Mouse (Mus musculus) hindbrain, embryonic 16.5 days (tissue): Measurements from ENCODE around the gene Cux2. TPM values are rescaled to one million over a fixed set of nuclear protein-coding genes. Genes with fewer than 3 reads are reported as not detected.

Source experiments
- ATAC-seq: fragments of 200-750 bp; cut with Nextera tagmentation; 2 replicates; pipeline ENCODE4 v1.8.0; 2017; ENCODE audit warnings: moderate TSS enrichment, moderate library complexity
- H3K27ac ChIP-seq: fragments of 300-500 bp; sonication (generic); 2 replicates; pipeline ENCODE4 v1.5.1; 2014; ENCODE audit warnings: low read depth, mild to moderate bottlenecking, control low read depth, low read length, moderate library complexity
- H3K27me3 ChIP-seq: fragments of 300-500 bp; sonication (generic); replicated peaks from 2 replicates; pipeline ENCODE4 v1.6.1; 2014; ENCODE audit warnings: low read length; ENCODE audit not compliant: control insufficient read depth, insufficient read depth
- H3K36me3 ChIP-seq: fragments of 300-500 bp; sonication (generic); 2 replicates; pipeline ENCODE4 v1.6.1; 2014; ENCODE audit warnings: mild to moderate bottlenecking, low read length, moderate library complexity, mixed read lengths; ENCODE audit not compliant: control insufficient read depth, insufficient read depth
- H3K4me1 ChIP-seq: fragments of 300-500 bp; sonication (generic); 2 replicates; pipeline ENCODE4 v1.6.1; 2014; ENCODE audit warnings: low read depth, low read length; ENCODE audit not compliant: control insufficient read depth, insufficient read depth
- H3K4me2 ChIP-seq: fragments of 300-500 bp; sonication (generic); 2 replicates; pipeline ENCODE4 v1.6.1; 2014; ENCODE audit warnings: mild to moderate bottlenecking, low read length, control low read depth, moderate library complexity
- H3K4me3 ChIP-seq: fragments of 300-500 bp; sonication (generic); 2 replicates; pipeline ENCODE4 v1.5.1; 2014; ENCODE audit warnings: mild to moderate bottlenecking, low read length, control low read depth, moderate library complexity
- H3K9ac ChIP-seq: fragments of 300-500 bp; sonication (generic); 2 replicates; pipeline ENCODE4 v1.6.1; 2014; ENCODE audit warnings: low read depth, mild to moderate bottlenecking, control low read depth, low read length, moderate library complexity
- H3K9me3 ChIP-seq: fragments of 300-500 bp; sonication (generic); 2 replicates; pipeline ENCODE4 v1.6.1; 2014; ENCODE audit warnings: mild to moderate bottlenecking, low read length, moderate library complexity; ENCODE audit not compliant: control insufficient read depth
- WGBS: fragments of 180-500 bp; shearing (Covaris S2); extraction: QIAGEN DNeasy Blood & Tissue Kit; methylation state at CpG from one replicate; pipeline ENCODE4 v1.1.7; 2014; 5-methylcytosine and 5-hydroxymethylcytosine counted together
- polyA plus RNA-seq: library from polyadenylated mRNA; unstranded; fragments of >200 nt; fragmentation: Nextera tagmentation; extraction: Ambion mirVana; gene quantifications from 2 replicates; pipeline ENCODE4 v1.2.1, GENCODE M21; 2015

The Cux2 gene
- polyA plus RNA-seq, 1 experiment from 2014 or later = 16.7 TPM

GRCm38 (mm10) chr5:121843138-121843905 is 206.6 kb downstream of the Cux2 start:
- peaks cover 15% of the 10 kb centered on the region for H3K4me1 ChIP-seq
- peak overlapping the region; percentile 54 for H3K4me3 ChIP-seq
- no peak overlapping the region for H3K9ac ChIP-seq
- H3K4me2 ChIP-seq = peak overlapping the region; percentile 86
- ATAC-seq = no peak
- no peaks in the 10 kb centered on the region for H3K36me3 ChIP-seq
- WGBS = 21% methylated on average over 17 of the region's 17 CpGs
- peaks cover 19% of the 10 kb centered on the region for H3K27me3 ChIP-seq
- no peaks in the 10 kb centered on the region for H3K9me3 ChIP-seq
- H3K27ac ChIP-seq = no peak overlapping the region

DNA sequence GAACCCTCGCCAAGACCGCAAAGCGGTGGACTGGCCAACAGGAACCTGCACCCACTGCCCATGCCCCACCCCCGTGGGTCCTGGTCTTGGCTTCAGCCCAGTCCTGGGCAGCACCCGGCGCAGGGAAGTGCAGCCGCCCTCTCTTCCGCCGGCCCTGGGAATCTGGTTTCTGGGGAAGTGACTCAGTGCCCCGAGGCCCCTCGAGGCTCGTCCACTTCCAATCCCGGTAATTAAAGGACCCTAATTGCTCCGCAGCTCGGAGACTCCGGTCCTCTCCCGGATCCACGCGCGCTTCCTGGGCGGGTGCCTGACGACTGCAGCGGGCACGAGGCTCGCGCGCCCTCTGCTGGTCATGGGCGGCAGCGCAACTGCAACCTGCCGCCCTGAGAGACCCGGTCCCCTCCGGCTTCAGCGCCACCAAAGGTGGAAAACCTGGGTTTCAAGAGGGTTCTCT is 207.2 kb downstream of the Cux2 start:
- Histone ChIP-seq H3K4me2 (peak overlapping the region; percentile 86), H3K4me1 (peaks cover 10% of the 10 kb centered on the region), H3K27ac (no peak overlapping the region), H3K4me3 (peak overlapping the region; percentile 54), H3K27me3 (peaks cover 21% of the 10 kb centered on the region), H3K9me3 (no peaks in the 10 kb centered on the region), H3K36me3 (no peaks in the 10 kb centered on the region), H3K9ac (peak overlapping the region; percentile 70)
- WGBS = 0% methylated on average over 33 of the region's 33 CpGs
- ATAC-seq = peak; percentile 71

DNA sequence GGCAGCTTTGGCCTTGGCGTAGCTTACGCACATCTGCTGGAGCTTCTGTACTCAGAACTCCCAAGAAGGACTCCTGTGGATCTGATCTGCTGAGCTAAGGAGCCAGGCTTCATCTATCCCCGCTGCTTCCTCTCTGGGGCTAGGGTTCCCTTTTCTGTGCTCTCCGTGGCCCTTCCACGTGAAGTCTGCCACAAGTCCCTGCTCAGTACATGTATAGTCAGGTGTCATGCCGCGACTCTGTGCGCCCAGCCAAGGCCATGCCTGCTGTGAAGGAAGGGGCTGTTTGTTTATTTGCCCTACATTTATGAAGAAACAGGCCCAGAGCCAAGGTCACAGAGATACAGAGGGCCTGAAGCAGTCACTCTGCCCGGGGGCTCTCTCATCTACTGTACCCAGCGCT is 207.9 kb downstream of the Cux2 start:
- Histone ChIP-seq H3K27ac (no peak overlapping the region), H3K36me3 (no peaks in the 10 kb centered on the region), H3K4me2 (no peak overlapping the region), H3K27me3 (peaks cover 27% of the 10 kb centered on the region), H3K4me1 (peaks cover 17% of the 10 kb centered on the region), H3K4me3 (no peak overlapping the region), H3K9me3 (no peaks in the 10 kb centered on the region), H3K9ac (no peak overlapping the region)
- 39% methylated on average over 10 of the region's 10 CpGs for WGBS
- peak; percentile 16; the same call in 1 of the 2 replicates for ATAC-seq

DNA sequence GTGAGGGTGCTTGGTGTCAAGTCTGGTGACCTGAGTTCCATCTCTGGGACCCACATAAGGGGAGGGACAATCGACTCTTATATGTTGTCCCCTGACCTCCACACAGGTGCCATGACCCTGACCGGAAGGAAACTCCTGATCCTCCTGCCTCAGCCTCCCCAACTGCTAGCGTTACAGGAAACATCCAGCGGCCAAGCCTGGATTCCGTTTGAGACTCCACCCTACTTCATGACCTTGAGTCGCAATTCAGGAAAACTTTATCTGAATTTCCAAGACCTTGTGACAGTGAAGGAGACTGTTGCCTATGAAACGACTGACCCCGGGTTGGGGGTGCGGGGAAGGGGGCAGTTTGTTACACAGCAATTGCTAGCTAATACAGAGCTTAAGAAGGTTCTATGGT is 208.4 kb downstream of the Cux2 start:
- Histone ChIP-seq H3K27me3 (peaks cover 29% of the 10 kb centered on the region), H3K9me3 (no peaks in the 10 kb centered on the region), H3K4me2 (no peak overlapping the region), H3K27ac (no peak overlapping the region), H3K9ac (no peak overlapping the region), H3K4me1 (peaks cover 17% of the 10 kb centered on the region), H3K36me3 (no peaks in the 10 kb centered on the region), H3K4me3 (no peak overlapping the region)
- no peak for ATAC-seq
- 93% methylated on average over 9 of the region's 9 CpGs for WGBS

DNA sequence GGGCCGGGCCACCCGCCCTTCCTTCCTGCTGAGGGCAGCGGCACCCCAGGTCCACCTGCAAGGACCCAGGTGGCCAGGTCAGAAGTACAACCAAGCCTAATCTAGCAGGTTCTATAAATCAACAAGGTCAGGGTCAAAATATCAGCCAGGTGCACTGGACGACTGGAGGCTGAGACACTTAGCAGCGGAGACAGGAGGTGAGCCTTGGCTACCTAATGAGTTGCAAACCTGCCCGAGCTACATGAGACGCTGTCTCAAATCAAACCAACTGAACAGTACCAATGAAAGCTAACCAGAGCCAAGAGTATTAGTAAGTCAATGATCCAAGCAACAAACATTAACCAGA is 210.8 kb downstream of the Cux2 start:
- no peak overlapping the region for H3K9ac ChIP-seq
- H3K27ac ChIP-seq = no peak overlapping the region
- peak overlapping the region; percentile 94 for H3K4me2 ChIP-seq
- ATAC-seq = no peak
- peaks cover 26% of the 10 kb centered on the region for H3K27me3 ChIP-seq
- WGBS = 35% methylated on average over 7 of the region's 7 CpGs
- no peaks in the 10 kb centered on the region for H3K9me3 ChIP-seq
- H3K4me1 ChIP-seq = peaks cover 27% of the 10 kb centered on the region
- H3K4me3 ChIP-seq = peak overlapping the region; percentile 39; the same call in 1 of the 2 replicates
- H3K36me3 ChIP-seq = no peaks in the 10 kb centered on the region

- H3K36me3 ChIP-seq = no peaks in the 10 kb centered on the region
- H3K4me1 ChIP-seq = peaks cover 27% of the 10 kb centered on the region
- H3K27me3 ChIP-seq = peaks cover 21% of the 10 kb centered on the region
- no peaks in the 10 kb centered on the region for H3K9me3 ChIP-seq
- no peak overlapping the region for H3K27ac ChIP-seq
- H3K4me3 ChIP-seq = peak overlapping the region; percentile 39
- peak overlapping the region; percentile 51 for H3K9ac ChIP-seq
- H3K4me2 ChIP-seq = peak overlapping the region; percentile 94
- under 1% methylated on average over 46 of the region's 46 CpGs for WGBS
- no peak for ATAC-seq
These were observed 211.4 kb downstream of the Cux2 start for GRCm38 (mm10) chr5:121838341-121839127.

GRCm38 (mm10) chr5:121837441-121838340 is 212.2 kb downstream of the Cux2 start, which contains the start of gene Sh2b3:
Gene Sh2b3 (minus strand): TSS chr5:121837646.
- no peak; the same call in 1 of the 2 replicates for ATAC-seq
- H3K4me1 ChIP-seq = peaks cover 27% of the 10 kb centered on the region
- H3K9ac ChIP-seq = peak within 1 kb of the TSS; percentile 84
- peaks cover 15% of the 10 kb centered on the region for H3K27me3 ChIP-seq
- H3K9me3 ChIP-seq = no peaks in the 10 kb centered on the region
- peak within 1 kb of the TSS; percentile 55; the same call in 1 of the 2 replicates for H3K27ac ChIP-seq
- no peaks in the 10 kb centered on the region for H3K36me3 ChIP-seq
- WGBS = under 1% methylated on average over 35 of the region's 35 CpGs
- H3K4me2 ChIP-seq = peak within 1 kb of the TSS; percentile 94
- H3K4me3 ChIP-seq = peak within 1 kb of the TSS; percentile 83

GRCm38 (mm10) chr5:121836692-121837415 is 213.0 kb downstream of the Cux2 start:
- Histone ChIP-seq H3K27me3 (peaks cover 15% of the 10 kb centered on the region), H3K27ac (peak overlapping the region; percentile 55; the same call in 1 of the 2 replicates), H3K4me3 (peak overlapping the region; percentile 83), H3K9me3 (no peaks in the 10 kb centered on the region), H3K9ac (peak overlapping the region; percentile 84), H3K36me3 (no peaks in the 10 kb centered on the region), H3K4me2 (peak overlapping the region; percentile 94), H3K4me1 (peaks cover 24% of the 10 kb centered on the region)
- under 1% methylated on average over 73 of the region's 77 CpGs for WGBS
- ATAC-seq = peak; percentile 73
